In genomic region chr11:95336568-95337128, GRCm38 (mm10) we compare ENCODE assay signal across 8 mouse cellular contexts. TPM values are rescaled to one million over a fixed set of nuclear protein-coding genes. Genes with fewer than 3 reads are reported as not detected.
A peak's percentile ranks its signal among the peaks of the same experiment; 100 is the strongest.
DNase-seq lines count a peak whose midpoint lies in the region; ATAC-seq lines count a peak whose summit lies in the region.

TSS of gene Fam117a (plus strand) at chr11:95337018.

- no peaks in the 10 kb centered on the region for H3K36me3 ChIP-seq in embryonic facial prominence, embryonic 10.5 days (replicated peaks)
- no peaks in the 10 kb centered on the region for H3K36me3 ChIP-seq in intestine, embryonic 15.5 days
- H3K36me3 ChIP-seq in limb, embryonic 10.5 days, result no peaks in the 10 kb centered on the region
- no peaks in the 10 kb centered on the region for H3K36me3 ChIP-seq in midbrain, embryonic 12.5 days

- ATAC-seq in cerebellum, adult (ENCODE audit: insufficient number of reproducible peaks, low FRiP score, low TSS enrichment), result 0 out of 2 replicates have a peak, but pooled peaks have one; percentile 66
- peak; percentile 98 for ATAC-seq in intestine, embryonic 15.5 days
- ATAC-seq in midbrain, embryonic 12.5 days (ENCODE audit: low FRiP score, low read depth), result peak; percentile 97

- H3K9me3 ChIP-seq in embryonic facial prominence, embryonic 10.5 days, result no peaks in the 10 kb centered on the region
- H3K9me3 ChIP-seq in intestine, embryonic 15.5 days, result no peaks in the 10 kb centered on the region
- no peaks in the 10 kb centered on the region for H3K9me3 ChIP-seq in limb, embryonic 10.5 days (replicated peaks)
- no peaks in the 10 kb centered on the region for H3K9me3 ChIP-seq in midbrain, embryonic 12.5 days

- 1% methylated on average over 27 of the region's 27 CpGs for WGBS in embryonic facial prominence, embryonic 10.5 days
- WGBS in intestine, embryonic 15.5 days, result under 1% methylated on average over 27 of the region's 27 CpGs
- WGBS in limb, embryonic 10.5 days, result under 1% methylated on average over 27 of the region's 27 CpGs
- WGBS in midbrain, embryonic 12.5 days, result 1% methylated on average over 24 of the region's 27 CpGs

- H3K4me3 ChIP-seq in embryonic facial prominence, embryonic 10.5 days, result peak within 1 kb of the TSS; percentile 93
- peak within 1 kb of the TSS; percentile 99 for H3K4me3 ChIP-seq in intestine, embryonic 15.5 days (replicated peaks)
- peak within 1 kb of the TSS; percentile 96 for H3K4me3 ChIP-seq in limb, embryonic 10.5 days
- peak within 1 kb of the TSS; percentile 93 for H3K4me3 ChIP-seq in midbrain, embryonic 12.5 days

- peaks cover 49% of the 10 kb centered on the region for H3K4me1 ChIP-seq in embryonic facial prominence, embryonic 10.5 days
- H3K4me1 ChIP-seq in intestine, embryonic 15.5 days (replicated peaks), result peaks cover 19% of the 10 kb centered on the region
- H3K4me1 ChIP-seq in limb, embryonic 10.5 days, result peaks cover 41% of the 10 kb centered on the region
- H3K4me1 ChIP-seq in midbrain, embryonic 12.5 days, result peaks cover 12% of the 10 kb centered on the region

- peak within 1 kb of the TSS; percentile 85 for H3K4me2 ChIP-seq in intestine, embryonic 15.5 days (replicated peaks)
- peak within 1 kb of the TSS; percentile 69 for H3K4me2 ChIP-seq in midbrain, embryonic 12.5 days (replicated peaks)

- DNase-seq in cerebellum, adult 9-10 months, result no peak
- peak; percentile 94 for DNase-seq in embryonic facial prominence, embryonic 10.5 days (ENCODE audit: low spot score)
- DNase-seq in gastrocnemius, postnatal 4 days (ENCODE audit: low spot score in 2 of 2), result peak; percentile 74 to 86
- DNase-seq in limb, embryonic 10.5 days (ENCODE audit: low spot score), result peak; percentile 73
- peak; percentile 80 for DNase-seq in spleen, adult 12 weeks (ENCODE audit: low spot score)

- H3K27ac ChIP-seq in embryonic facial prominence, embryonic 10.5 days (replicated peaks), result peak within 1 kb of the TSS; percentile 90
- peak within 1 kb of the TSS; percentile 66 for H3K27ac ChIP-seq in intestine, embryonic 15.5 days
- peak within 1 kb of the TSS; percentile 94 for H3K27ac ChIP-seq in limb, embryonic 10.5 days
- no peak within 1 kb of the TSS; the same call in 1 of the 2 replicates for H3K27ac ChIP-seq in midbrain, embryonic 12.5 days (replicated peaks)

- peak within 1 kb of the TSS; percentile 82 for H3K9ac ChIP-seq in intestine, embryonic 15.5 days
- peak within 1 kb of the TSS; percentile 76 for H3K9ac ChIP-seq in midbrain, embryonic 12.5 days (replicated peaks)

- peaks cover 6% of the 10 kb centered on the region; the same call in 1 of the 2 replicates for H3K27me3 ChIP-seq in embryonic facial prominence, embryonic 10.5 days (replicated peaks; ENCODE audit: low read depth, poor library complexity, severe bottlenecking)
- H3K27me3 ChIP-seq in intestine, embryonic 15.5 days (replicated peaks), result no peaks in the 10 kb centered on the region
- no peaks in the 10 kb centered on the region for H3K27me3 ChIP-seq in limb, embryonic 10.5 days (ENCODE audit: low read depth, poor library complexity, severe bottlenecking)
- peaks cover 15% of the 10 kb centered on the region for H3K27me3 ChIP-seq in midbrain, embryonic 12.5 days

RNA-seq across cellular contexts. Expression of gene Fam117a, which starts in this region (rescaled TPM):
- polyA plus RNA-seq in embryonic facial prominence, embryonic 10.5 days (2016; fragmentation: Nextera tagmentation; extraction: Ambion mirVana), result 10.9 and 11.9 TPM in 2 replicates
- total RNA-seq in gastrocnemius, postnatal 4 days (2021), result 10 to 100 TPM; 21.1 to 24.9 TPM
- 9.6 and 10.7 TPM in 2 replicates for polyA plus RNA-seq in intestine, embryonic 15.5 days (2015; fragmentation: Nextera tagmentation; extraction: Ambion mirVana)
- 12.8 and 15.0 TPM in 2 replicates for polyA plus RNA-seq in limb, embryonic 10.5 days (2016; fragmentation: Nextera tagmentation; extraction: Ambion mirVana)
- 6.7 and 7.8 TPM in 2 replicates for polyA plus RNA-seq in midbrain, embryonic 12.5 days (2016; fragmentation: Nextera tagmentation; extraction: Ambion mirVana)
